Mouse (Mus musculus) heart, embryonic 15.5 days (tissue): Measurements from ENCODE around the gene A530016L24Rik. TPM values are rescaled to one million over a fixed set of nuclear protein-coding genes. Genes with fewer than 3 reads are reported as not detected.
A peak's percentile ranks its signal among the peaks of the same experiment; 100 is the strongest.

Experiments
- ATAC-seq: fragments of 200-750 bp; cut with Nextera tagmentation; replicated peaks from 2 replicates; pipeline ENCODE4 v1.8.0; 2017; ENCODE audit warnings: low read depth, moderate TSS enrichment; ENCODE audit not compliant: insufficient number of reproducible peaks, insufficient read depth, low FRiP score
- H3K27ac ChIP-seq: fragments of 300-500 bp; sonication (generic); 2 replicates; pipeline ENCODE4 v1.5.1; 2015; ENCODE audit warnings: mild to moderate bottlenecking, inconsistent platforms
- H3K27me3 ChIP-seq: fragments of 300-500 bp; sonication (generic); 2 replicates; pipeline ENCODE4 v1.6.1; 2015; ENCODE audit warnings: inconsistent platforms
- H3K36me3 ChIP-seq: fragments of 300-500 bp; sonication (generic); 2 replicates; pipeline ENCODE4 v1.6.1; 2015; ENCODE audit warnings: mild to moderate bottlenecking, inconsistent platforms
- H3K4me1 ChIP-seq: fragments of 300-500 bp; sonication (generic); replicated peaks from 2 replicates; pipeline ENCODE4 v1.6.1; 2015; ENCODE audit warnings: inconsistent platforms
- H3K4me2 ChIP-seq: fragments of 300-500 bp; sonication (generic); 2 replicates; pipeline ENCODE4 v1.6.1; 2015; ENCODE audit warnings: inconsistent platforms, mild to moderate bottlenecking, moderate library complexity
- H3K4me3 ChIP-seq: fragments of 300-500 bp; sonication (generic); 2 replicates; pipeline ENCODE4 v1.5.1; 2015; ENCODE audit warnings: mild to moderate bottlenecking, inconsistent platforms
- H3K9ac ChIP-seq: fragments of 300-500 bp; sonication (generic); 2 replicates; pipeline ENCODE4 v1.6.1; 2015; ENCODE audit warnings: mild to moderate bottlenecking, inconsistent platforms
- H3K9me3 ChIP-seq: fragments of 300-500 bp; sonication (generic); replicated peaks from 2 replicates; pipeline ENCODE4 v1.6.1; 2016; ENCODE audit warnings: inconsistent platforms
- WGBS: fragments of 180-500 bp; shearing (Covaris S2); methylation state at CpG from one replicate; pipeline ENCODE4 v1.1.7; 2015; ENCODE audit warnings: mixed read lengths; 5-methylcytosine and 5-hydroxymethylcytosine counted together
- polyA plus RNA-seq: library from polyadenylated mRNA; unstranded; fragments of >200 nt; fragmentation: Nextera tagmentation; extraction: Ambion mirVana; gene quantifications from 2 replicates; pipeline ENCODE4 v1.2.1, GENCODE M21; 2015

Gene A530016L24Rik
- 5.3 and 6.0 TPM in 2 replicates for polyA plus RNA-seq

- H3K36me3 ChIP-seq: no peaks in the 10 kb centered on the region
- WGBS: 81% methylated on average over 8 of the region's 8 CpGs
- no peaks in the 10 kb centered on the region for H3K9me3 ChIP-seq
- H3K27me3 ChIP-seq: no peaks in the 10 kb centered on the region
- peaks cover 48% of the 10 kb centered on the region for H3K4me1 ChIP-seq
- H3K4me2 ChIP-seq: peak within 1 kb of the TSS; percentile 60; the same call in 1 of the 2 replicates
- ATAC-seq: no peak
- no peak within 1 kb of the TSS for H3K9ac ChIP-seq
- H3K4me3 ChIP-seq: no peak within 1 kb of the TSS
- peak within 1 kb of the TSS; percentile 96 for H3K27ac ChIP-seq
These were observed at the start of gene A530016L24Rik for GRCm38 (mm10) chr12:112489134-112489533. A530016L24Rik (plus strand) TSS chr12:112489448.

- Histone ChIP-seq H3K4me1 (no peaks in the 10 kb centered on the region), H3K4me2 (no peak overlapping the region), H3K9ac (no peak overlapping the region), H3K36me3 (no peaks in the 10 kb centered on the region), H3K27ac (no peak overlapping the region), H3K27me3 (no peaks in the 10 kb centered on the region; the same call in 1 of the 2 replicates), H3K4me3 (no peak overlapping the region), H3K9me3 (no peaks in the 10 kb centered on the region)
- WGBS: 63% methylated on average over 1 of the region's 1 CpGs
- no peak for ATAC-seq
These were observed 49.3 kb upstream of the A530016L24Rik start for GRCm38 (mm10) chr12:112439993-112440392.

- Histone ChIP-seq H3K4me2 (no peak overlapping the region), H3K9me3 (peaks cover 5% of the 10 kb centered on the region), H3K4me1 (no peaks in the 10 kb centered on the region), H3K9ac (no peak overlapping the region), H3K4me3 (no peak overlapping the region), H3K27me3 (no peaks in the 10 kb centered on the region), H3K27ac (peak overlapping the region; percentile 72), H3K36me3 (no peaks in the 10 kb centered on the region)
- 56% methylated on average over 18 of the region's 18 CpGs for WGBS
- ATAC-seq: no peak
These were observed 40.0 kb upstream of the A530016L24Rik start for GRCm38 (mm10) chr12:112449144-112449827.

- H3K36me3 ChIP-seq: no peaks in the 10 kb centered on the region
- peak overlapping the region; percentile 72 for H3K27ac ChIP-seq
- H3K4me2 ChIP-seq: no peak overlapping the region
- H3K9ac ChIP-seq: no peak overlapping the region
- H3K4me1 ChIP-seq: no peaks in the 10 kb centered on the region
- H3K4me3 ChIP-seq: no peak overlapping the region
- WGBS: 59% methylated on average over 8 of the region's 8 CpGs
- peaks cover 5% of the 10 kb centered on the region for H3K9me3 ChIP-seq
- ATAC-seq: peak; percentile 55
- no peaks in the 10 kb centered on the region for H3K27me3 ChIP-seq
These were observed 39.4 kb upstream of the A530016L24Rik start for GRCm38 (mm10) chr12:112449828-112450180.

GRCm38 (mm10) chr12:112450883-112451282 lies 38.4 kb upstream of the A530016L24Rik start:
- no peak overlapping the region for H3K9ac ChIP-seq
- peaks cover 5% of the 10 kb centered on the region for H3K9me3 ChIP-seq
- no peaks in the 10 kb centered on the region for H3K27me3 ChIP-seq
- ATAC-seq: no peak
- no peak overlapping the region for H3K27ac ChIP-seq
- no peaks in the 10 kb centered on the region for H3K4me1 ChIP-seq
- no peak overlapping the region for H3K4me2 ChIP-seq
- H3K4me3 ChIP-seq: no peak overlapping the region
- WGBS: 33% methylated on average over 6 of the region's 6 CpGs
- H3K36me3 ChIP-seq: no peaks in the 10 kb centered on the region

GRCm38 (mm10) chr12:112451381-112451780 lies 37.9 kb upstream of the A530016L24Rik start:
- 76% methylated on average over 1 of the region's 1 CpGs for WGBS
- Histone ChIP-seq H3K36me3 (no peaks in the 10 kb centered on the region), H3K27me3 (no peaks in the 10 kb centered on the region), H3K4me2 (no peak overlapping the region), H3K9ac (no peak overlapping the region), H3K4me3 (no peak overlapping the region), H3K27ac (no peak overlapping the region), H3K9me3 (peaks cover 5% of the 10 kb centered on the region), H3K4me1 (no peaks in the 10 kb centered on the region)
- ATAC-seq: no peak

GRCm38 (mm10) chr12:112451826-112452225 lies 37.4 kb upstream of the A530016L24Rik start:
- H3K27ac ChIP-seq: no peak overlapping the region
- H3K4me2 ChIP-seq: no peak overlapping the region
- H3K9me3 ChIP-seq: peaks cover under 1% of the 10 kb centered on the region; the same call in 1 of the 2 replicates
- no peak overlapping the region for H3K4me3 ChIP-seq
- H3K27me3 ChIP-seq: no peaks in the 10 kb centered on the region
- H3K9ac ChIP-seq: no peak overlapping the region
- H3K36me3 ChIP-seq: no peaks in the 10 kb centered on the region
- 84% methylated on average over 9 of the region's 9 CpGs for WGBS
- H3K4me1 ChIP-seq: no peaks in the 10 kb centered on the region
- ATAC-seq: no peak

GRCm38 (mm10) chr12:112456144-112456713 lies 33.0 kb upstream of the A530016L24Rik start:
- Histone ChIP-seq H3K4me1 (no peaks in the 10 kb centered on the region), H3K27me3 (0 out of 2 replicates have a peak, but pooled peaks cover 5% of the 10 kb centered on the region), H3K9ac (no peak overlapping the region), H3K4me3 (no peak overlapping the region), H3K36me3 (no peaks in the 10 kb centered on the region), H3K4me2 (no peak overlapping the region), H3K27ac (no peak overlapping the region), H3K9me3 (no peaks in the 10 kb centered on the region)
- 64% methylated on average over 6 of the region's 6 CpGs for WGBS
- no peak for ATAC-seq

- H3K9ac ChIP-seq: no peak overlapping the region
- no peaks in the 10 kb centered on the region for H3K9me3 ChIP-seq
- ATAC-seq: no peak
- no peak overlapping the region for H3K27ac ChIP-seq
- H3K36me3 ChIP-seq: no peaks in the 10 kb centered on the region
- 0 out of 2 replicates have a peak, but pooled peaks cover 5% of the 10 kb centered on the region for H3K27me3 ChIP-seq
- H3K4me1 ChIP-seq: no peaks in the 10 kb centered on the region
- no peak overlapping the region for H3K4me3 ChIP-seq
- WGBS: 64% methylated on average over 4 of the region's 4 CpGs
- H3K4me2 ChIP-seq: no peak overlapping the region
These were observed 31.4 kb upstream of the A530016L24Rik start for GRCm38 (mm10) chr12:112457839-112458238.

- no peaks in the 10 kb centered on the region for H3K36me3 ChIP-seq
- H3K4me3 ChIP-seq: no peak overlapping the region
- H3K9ac ChIP-seq: no peak overlapping the region
- H3K27me3 ChIP-seq: 0 out of 2 replicates have a peak, but pooled peaks cover 8% of the 10 kb centered on the region
- no peaks in the 10 kb centered on the region for H3K9me3 ChIP-seq
- H3K27ac ChIP-seq: no peak overlapping the region
- H3K4me1 ChIP-seq: no peaks in the 10 kb centered on the region
- 64% methylated on average over 12 of the region's 12 CpGs for WGBS
- H3K4me2 ChIP-seq: no peak overlapping the region
- no peak for ATAC-seq
These were observed 26.8 kb upstream of the A530016L24Rik start for GRCm38 (mm10) chr12:112462423-112462822.

- Histone ChIP-seq H3K9ac (no peak overlapping the region), H3K4me1 (no peaks in the 10 kb centered on the region), H3K27ac (no peak overlapping the region), H3K9me3 (no peaks in the 10 kb centered on the region), H3K36me3 (no peaks in the 10 kb centered on the region), H3K27me3 (peaks cover 14% of the 10 kb centered on the region; the same call in 1 of the 2 replicates), H3K4me3 (no peak overlapping the region), H3K4me2 (no peak overlapping the region)
- no peak for ATAC-seq
- 67% methylated on average over 4 of the region's 4 CpGs for WGBS
These were observed 26.0 kb upstream of the A530016L24Rik start for GRCm38 (mm10) chr12:112463209-112463608.
